Mouse (Mus musculus) MEL-GATA-1-ER (cell line): ENCODE results near the gene Gm20388.

Source experiments
- DNase-seq: peaks from one replicate; pipeline ENCODE4 v3.0.0-alpha.2; 2012; ENCODE audit warnings: low read depth; ENCODE audit errors: extremely low read depth

Gm20388 gene

DNA sequence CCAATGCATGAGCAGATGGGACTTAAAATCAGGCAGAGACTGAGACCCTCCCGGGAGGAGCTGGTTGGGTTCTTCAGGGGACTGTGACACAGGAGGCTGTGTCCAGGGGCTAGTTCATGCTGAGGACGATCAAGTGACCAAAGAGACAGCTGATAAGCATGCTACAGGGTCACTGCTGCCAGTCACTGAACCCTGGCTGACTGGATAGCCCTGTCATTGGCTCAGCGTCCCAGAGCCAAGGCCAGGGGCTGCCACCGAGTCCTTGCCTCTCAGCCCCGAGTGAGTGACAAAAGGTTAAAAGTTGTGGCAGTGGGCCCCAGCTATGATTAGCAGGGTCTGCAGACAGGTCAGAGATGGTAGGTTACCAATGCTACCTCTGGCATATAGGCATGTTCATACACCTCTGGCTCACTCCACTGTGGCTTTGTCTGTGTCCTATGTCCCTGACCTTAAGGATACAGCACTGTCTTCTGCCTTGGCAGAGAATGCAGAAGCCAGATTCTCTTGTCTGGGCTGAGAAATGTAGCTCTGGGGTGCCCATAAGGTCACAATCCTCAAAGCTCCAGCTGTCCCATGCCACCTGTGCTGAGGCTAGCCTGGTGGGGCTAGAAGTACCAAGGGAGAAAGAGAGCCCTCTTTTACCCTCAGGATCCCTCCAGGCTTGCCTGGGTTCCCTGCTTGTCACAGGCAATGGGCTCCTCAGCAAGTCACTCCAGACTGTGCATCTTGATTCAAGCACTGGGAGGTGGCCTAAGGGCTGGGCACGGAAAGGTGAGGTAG lies 2733.7 kb downstream of the Gm20388 start:
- no peak for DNase-seq

DNA sequence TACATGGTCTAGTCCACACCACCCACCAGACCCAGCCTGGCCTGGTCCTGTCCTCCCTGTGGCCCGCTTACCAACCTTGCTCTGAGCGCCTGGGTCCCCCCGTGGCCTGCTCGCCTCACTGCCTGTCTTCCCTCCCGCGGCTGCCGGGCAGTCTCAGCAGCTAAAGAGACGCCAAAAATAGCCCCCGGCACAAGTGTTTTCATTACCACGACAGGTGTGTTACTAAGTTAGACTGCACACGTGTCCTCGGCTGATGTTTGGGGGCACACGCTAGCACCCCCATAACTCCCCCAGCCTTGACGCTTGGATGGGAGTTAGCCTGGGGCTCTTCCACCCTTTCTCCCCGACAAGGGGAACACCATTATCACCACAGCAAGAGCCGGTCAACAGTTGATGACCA lies 2735.7 kb downstream of the Gm20388 start:
- no peak for DNase-seq

DNA sequence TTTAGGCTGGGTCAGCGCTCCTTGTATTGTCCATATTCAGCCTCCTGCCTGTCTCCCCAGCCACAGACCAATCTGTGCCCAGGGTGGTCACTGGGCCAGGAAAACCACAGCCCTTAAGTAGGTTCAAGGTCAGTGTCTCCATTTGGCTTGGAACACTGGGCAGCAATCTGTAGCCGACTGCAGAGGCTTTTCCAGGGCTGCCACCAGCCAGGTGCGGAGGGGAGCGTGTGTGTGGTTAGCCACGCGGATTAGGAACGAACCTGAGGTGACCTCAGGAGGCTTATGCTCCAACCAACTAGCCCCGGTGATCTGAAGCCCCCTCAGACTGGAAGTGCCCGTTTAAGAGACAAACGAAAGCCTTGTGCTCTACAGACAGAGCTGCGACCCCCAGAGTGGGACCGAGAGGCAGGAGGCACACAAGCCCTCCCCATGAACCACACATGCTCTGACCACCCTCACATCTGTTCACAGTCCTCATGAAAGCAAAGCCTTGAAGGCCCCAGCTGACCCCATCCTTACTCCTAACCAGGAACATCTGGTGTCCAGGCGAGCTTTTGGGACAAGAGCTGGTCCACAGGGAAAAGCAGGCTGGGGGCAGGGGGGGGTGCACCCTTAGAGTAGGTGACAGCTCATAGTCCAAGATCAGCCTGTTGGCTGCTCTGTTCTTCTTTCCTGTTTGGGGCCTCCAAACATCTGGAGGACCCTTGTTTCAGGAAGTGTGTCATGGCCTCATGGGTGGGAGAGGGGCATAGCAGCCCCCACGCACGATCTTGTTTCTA lies 2737.7 kb downstream of the Gm20388 start:
- DNase-seq: no peak

DNA sequence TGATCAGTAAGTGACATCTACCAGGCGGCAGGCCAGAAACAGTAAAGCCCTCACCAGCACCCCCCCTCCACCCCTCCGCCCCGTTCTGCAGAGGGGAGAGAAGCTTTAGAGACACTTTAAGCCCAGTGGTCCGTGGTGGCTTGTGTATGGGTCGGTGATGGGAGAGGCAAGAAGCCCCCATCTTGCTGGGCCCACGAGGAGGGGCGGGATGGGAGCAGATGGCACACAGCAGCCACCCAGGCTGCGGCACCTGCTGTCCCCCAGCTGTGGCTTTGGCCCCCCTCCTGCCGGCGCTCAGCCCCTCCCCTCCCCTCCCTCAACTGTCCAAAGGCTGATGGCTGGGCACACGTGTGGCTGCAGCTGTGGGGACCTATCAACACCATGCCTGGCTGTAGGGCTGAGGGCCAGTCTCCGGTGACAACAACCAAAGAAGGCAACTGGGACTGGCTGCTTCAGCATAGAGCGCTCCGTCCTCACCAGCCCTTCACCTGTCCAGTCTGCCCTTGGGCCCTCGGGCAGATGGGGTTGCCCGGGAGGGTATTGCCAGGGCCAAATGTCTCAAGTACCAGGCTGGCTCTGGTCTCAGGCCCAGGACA lies 2740.8 kb downstream of the Gm20388 start:
- no peak for DNase-seq

DNA sequence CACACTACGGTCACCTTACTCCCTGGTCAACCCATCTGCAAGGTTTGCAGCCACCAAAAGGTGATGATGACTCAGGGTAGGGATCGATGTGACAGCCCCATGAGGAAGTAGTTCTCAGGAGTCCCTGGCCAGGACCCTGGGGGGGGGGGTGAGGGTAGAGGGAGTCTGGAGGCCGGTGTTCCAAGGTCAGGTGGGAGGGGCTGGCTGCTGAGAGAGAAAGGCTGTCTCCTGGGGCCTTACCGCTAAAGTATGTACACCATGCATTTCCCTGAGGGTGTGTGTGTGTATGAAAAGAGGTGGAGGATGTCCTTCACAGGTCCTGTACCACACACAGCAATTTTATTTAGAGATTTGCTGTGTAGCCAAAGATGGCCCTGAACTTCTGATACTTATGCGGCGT lies 2742.0 kb downstream of the Gm20388 start:
- no peak for DNase-seq

DNA sequence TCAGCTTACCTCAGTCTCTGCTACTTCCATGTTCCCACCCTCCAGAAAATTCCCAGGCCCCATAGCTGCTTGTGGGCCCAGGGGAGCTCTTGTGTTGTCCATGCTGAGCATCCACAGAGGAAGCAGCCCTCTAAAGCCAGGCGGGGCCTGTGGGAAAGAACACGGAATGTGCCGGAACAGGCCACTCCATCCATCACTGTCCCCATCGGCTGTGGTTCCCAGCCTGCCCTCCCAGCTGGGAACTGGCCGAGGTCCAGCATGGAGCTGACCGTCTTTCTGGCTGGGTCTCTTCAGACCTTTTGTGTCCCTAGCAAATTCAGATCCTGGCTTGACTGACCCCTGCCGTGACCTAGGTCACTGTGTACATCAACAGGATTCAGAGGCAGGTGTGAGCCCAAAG lies 2744.1 kb downstream of the Gm20388 start:
- DNase-seq: no peak

DNA sequence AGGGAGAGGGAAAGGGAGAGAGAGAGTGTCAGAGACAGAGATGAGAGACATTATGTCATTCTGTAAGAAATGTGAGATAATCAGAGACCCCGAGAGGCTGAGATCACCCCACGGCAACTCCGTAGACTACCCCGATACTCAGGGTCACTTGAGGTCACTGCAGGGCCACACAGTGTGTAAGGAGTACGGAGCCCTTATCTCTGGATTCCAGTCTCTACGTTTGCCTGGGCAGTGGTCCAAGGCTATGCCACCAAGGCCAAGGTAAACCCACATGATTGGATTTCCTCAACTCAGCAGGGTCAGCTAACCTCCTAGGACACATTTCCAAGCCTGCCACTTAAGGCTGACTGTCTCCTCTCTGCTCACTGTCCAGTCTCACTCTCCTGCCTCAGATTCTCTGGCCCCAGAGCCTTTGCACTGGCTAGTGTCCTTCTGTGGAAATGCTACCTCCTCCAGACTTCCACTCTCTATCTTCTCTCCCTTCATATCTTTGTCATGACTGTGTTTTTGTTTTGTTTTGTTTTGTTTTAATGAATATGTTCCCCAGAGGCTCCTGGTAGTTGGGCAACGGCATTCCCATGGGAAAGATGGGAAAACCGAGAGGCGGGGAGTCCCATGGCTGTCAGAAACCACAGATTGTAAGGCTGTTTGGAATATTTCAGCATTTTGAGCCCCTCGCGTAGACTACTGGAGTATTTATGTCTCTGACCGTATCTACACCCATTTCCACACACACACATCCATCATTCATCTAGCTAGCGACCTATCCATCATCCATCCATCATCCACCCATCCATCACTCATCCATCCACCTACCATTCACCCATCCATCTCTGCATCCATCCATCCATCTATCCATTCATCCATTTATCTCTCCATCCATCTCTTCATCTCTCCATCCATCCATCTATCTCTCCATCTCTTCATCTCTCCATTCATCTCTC lies 2745.7 kb downstream of the Gm20388 start:
- no peak for DNase-seq

DNA sequence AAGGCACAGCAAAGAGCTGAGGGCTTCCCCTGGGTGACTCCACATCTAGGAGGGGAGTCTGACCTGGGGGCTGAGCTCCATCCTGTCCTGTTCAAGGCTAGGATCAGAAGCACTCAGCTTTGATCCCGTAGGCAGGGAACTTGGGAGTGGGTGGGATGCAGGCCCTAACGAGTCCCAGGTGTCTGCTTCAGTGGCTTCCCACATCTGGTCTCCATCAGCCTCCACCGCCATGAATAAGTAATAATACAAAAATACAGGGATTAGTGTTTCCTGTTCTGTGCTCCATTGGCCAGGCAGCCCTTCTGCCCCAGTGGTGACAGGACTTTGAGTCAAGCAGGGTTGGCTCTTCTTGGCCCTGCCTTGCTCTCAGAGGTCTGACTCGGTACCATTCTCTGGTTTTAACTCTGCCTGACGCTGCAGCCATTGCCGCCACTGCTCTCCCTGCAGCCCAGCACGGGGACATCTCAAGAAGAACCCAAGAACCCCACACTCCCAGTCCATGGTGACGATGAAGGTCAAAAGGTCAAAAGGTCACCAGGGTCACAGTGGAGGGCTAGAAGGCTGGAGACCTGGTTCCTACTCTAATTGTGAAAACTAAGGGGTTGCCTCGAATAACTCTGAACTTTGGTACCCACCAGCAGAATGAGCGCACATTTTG lies 2747.6 kb downstream of the Gm20388 start:
- DNase-seq: no peak

DNA sequence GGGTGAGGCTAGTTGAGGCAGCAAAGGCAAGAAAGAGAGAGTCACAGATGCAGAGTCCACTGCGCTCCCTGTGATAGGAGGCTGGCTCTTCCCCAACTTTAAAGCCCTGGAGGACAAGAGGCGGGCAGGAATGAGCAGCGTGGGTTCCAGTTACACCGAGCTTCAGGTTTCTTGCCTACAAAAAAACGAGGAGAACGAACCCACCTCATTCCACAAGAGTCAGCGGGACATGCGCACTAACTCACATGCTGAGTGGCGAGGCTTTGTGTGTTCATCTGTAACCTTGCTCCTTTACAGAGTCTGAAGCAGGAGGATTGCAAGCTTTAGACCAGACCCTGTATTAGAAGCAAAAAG lies 2748.1 kb downstream of the Gm20388 start:
- no peak for DNase-seq

DNA sequence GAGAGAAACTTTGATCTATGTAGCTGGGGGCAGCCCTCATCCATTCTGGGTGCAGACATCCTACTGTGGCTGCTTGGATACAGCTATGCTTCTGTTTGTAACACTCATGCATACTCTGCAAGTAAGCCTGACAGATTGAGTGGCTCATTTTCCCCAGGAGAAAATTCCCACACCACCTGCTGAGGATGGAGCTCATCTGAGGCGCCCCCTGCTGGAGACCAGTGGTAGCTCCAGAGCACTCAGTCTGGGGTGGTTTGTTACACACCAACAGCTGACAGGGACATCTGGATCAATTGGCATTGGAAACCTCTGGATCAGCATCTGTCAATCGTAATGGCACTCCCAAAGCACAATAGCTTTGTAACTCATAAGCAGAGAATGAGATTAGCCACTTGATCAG lies 2749.4 kb downstream of the Gm20388 start:
- no peak for DNase-seq

DNA sequence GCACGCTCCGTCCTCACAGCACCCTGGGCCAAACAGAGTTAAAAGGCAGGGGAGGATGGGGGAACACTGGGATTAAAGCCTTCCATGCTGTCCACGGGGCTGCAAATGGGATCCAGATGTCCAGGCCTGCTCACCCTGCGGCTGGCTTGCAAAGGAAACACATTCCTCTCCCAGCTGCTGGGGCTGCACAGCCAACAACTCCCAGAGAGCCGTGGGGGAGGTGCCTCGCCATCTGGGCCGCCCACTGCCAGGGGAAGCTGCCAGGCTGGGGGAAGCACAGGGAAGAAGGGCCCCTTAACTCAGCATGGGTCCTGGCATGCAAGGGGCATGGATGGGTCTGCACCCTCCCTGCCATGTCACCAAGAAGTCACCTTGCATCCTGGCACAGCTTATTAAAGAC lies 2750.5 kb downstream of the Gm20388 start:
- no peak for DNase-seq

DNA sequence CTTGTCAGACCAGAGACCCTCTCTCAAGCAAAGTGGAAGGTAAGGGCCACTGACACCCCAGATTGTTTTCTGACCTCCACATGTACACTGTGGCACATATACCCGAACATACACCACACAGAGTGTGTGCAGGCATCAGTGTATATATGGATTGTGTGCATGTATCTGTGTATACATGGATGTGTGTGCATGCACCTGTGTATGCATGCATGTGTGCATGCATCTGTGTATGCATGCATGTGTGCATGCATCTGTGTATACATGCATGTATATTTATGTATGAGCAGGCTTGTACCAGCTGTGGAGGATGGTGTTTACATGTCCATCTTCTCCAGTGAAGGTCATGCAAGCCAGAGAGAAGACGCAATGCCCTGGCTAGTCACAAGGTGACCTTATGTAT lies 2751.3 kb downstream of the Gm20388 start:
- DNase-seq: no peak

DNA sequence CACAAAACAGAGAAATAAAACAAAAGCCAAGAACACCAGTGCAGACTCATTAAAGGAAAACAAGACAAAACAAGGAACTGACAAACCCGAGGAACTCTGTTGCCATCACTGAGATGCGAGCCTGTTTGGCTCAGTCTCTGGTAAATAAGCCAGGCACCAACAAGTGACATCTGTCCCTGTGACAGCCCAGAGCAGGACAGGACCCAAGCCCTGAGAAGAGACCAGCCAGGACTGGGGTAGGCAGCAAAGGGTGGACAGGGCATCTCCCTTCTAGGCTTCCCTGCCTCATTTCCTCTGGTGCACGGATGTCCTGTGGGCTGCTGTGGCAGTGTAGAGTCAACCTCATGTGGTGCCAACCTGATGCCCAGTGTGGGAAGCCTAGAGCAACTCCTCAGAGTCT lies 2752.5 kb downstream of the Gm20388 start:
- no peak for DNase-seq

DNA sequence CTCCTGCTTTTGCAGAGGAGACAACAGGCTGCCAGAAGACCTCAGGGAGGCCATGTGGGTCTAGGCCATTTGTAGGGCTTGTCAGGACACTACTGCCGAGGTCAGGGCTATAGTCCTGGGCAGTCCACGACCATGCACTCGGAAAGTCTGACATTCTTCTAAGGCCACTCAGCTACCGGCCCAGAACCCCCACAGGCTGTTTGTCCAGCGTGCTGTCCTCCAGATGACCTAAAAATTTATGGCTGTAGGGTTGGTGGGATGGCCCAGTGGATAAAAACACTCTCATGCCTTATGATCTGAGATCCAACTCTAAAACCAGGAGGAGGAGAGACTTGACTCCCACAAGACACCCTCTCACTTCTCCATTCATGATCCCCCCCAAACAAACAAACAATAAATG lies 2753.0 kb downstream of the Gm20388 start:
- DNase-seq: no peak

DNA sequence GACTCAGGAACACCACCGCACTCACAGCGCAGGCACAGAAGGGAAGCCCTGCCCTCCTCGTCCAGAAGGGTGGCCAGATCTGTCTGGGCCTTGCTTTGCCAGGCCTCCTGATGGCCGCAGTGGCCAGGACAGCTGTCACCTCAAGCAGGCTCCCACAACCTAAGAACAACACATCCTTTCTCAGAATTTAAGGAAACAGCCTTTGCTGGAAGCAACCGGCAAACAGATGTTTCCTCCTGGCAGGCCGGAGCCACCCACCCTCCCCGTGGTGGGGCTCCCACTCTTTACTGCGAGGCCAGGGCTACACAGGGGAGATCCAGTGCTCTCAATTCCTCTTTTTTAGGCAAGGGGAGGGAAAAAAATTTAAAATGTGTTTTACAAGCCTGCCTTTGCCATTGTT lies 2754.6 kb downstream of the Gm20388 start:
- DNase-seq: no peak

DNA sequence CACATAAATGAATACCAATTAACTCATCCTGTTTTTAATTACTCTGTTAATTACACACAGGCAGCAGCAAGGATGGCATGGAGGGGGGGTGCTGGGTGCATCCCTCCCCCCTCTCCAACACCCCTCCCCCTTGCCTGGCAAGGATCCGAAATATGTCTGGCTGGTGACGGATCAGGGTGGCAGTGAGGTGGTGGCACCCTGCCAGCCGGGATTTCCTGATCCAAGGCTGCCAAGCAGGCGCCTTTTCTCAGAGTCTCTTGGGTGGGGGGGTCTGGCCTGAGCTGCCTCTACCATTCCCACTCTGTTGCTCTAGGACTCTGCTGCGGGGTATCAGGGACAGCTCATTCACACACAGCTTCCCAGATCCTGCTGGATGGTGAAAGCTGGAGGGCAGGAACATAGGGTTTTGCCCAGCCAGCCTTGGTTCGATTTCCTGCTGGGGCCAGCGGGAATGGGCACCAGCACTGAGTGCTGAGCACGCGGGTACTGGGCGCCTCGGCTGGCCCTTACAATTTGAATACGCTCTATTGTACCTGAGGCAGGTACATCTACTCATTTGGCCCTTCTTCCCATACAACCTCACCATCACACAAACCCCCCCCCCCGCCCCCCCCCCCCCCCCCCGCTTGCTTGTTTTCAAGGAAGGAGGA lies 2755.2 kb downstream of the Gm20388 start:
- DNase-seq: no peak

DNA sequence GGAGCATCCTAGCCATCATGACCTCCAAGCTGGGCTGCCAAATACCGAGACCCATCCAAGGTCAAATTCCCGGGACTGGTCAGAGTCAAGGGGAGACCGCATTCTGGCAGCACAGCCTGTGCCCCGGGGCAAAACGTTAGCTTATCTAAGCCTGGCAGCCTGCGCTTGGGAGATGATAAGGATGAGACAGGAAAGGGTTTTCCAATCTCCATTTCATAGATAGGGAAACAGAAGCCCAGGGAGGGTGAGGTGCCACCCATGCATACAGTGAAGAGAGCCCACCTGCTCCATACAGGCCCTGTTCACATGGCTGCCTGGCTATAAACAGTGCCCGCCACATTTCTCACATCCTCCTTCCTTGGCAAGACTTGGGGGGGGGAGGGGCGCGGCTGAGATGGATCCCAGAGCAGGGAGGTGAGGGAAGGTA lies 2755.7 kb downstream of the Gm20388 start:
- DNase-seq: peak; percentile 82

DNA sequence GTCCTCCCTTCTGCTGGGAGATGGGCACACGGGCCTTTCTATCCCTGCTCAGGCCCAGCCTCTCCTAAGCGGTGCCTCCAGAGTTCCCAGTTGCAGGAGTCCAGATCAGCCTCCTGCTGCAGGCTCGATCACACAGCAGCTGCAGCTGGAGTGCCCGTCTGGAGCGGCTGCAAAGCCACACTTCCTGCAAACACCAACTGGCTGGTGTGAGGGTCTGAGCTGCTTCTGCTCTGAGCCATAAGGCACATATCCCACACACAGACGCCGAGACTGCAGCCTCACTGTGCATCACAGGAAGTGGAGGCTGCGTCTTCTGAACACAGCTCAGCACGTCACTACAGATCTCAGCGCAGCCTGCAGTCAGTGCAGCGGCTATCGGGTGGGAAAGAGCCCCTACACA lies 2756.2 kb downstream of the Gm20388 start:
- no peak for DNase-seq

DNA sequence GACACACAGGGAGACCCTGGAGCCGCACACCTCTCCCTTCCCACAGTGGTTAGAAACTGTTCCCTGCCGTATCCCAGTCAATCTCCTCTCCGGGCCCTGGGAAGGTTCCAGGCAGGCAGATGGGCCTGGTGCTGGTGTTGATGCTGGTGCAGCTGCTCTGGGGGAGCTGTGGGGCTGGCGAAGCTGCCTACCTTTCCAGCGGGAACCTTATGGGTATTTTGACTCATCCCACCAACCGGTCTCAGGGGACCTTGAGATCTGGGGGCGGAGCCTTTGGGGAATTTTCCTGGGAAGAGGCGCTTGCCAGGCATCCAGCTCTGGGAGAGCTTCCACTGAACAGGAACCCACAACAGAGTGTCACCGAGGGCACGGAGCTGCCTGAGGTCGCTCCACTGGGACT lies 2757.2 kb downstream of the Gm20388 start:
- no peak for DNase-seq

DNA sequence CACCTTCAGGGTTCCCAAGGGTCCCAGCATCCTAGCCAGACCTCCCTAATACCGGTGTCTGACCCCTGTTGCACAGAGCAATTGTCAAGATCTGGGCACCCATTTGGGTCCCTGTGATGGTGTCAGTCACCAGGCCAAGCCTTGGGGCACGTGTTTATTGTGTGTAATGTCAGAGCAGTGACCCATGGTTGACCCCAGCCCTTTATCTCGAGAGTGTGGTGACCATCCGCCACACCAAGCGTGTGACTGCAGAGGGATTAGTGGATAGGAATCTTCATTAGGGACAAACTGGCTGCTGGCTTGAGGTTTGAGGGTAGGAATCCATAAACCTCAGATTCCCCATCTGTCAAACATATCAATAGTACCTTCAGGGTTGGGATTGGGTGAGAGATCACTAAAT lies 2758.7 kb downstream of the Gm20388 start:
- no peak for DNase-seq
